Mouse (Mus musculus): ENCODE results near the gene Ccdc34.

The Ccdc34 gene

DNA sequence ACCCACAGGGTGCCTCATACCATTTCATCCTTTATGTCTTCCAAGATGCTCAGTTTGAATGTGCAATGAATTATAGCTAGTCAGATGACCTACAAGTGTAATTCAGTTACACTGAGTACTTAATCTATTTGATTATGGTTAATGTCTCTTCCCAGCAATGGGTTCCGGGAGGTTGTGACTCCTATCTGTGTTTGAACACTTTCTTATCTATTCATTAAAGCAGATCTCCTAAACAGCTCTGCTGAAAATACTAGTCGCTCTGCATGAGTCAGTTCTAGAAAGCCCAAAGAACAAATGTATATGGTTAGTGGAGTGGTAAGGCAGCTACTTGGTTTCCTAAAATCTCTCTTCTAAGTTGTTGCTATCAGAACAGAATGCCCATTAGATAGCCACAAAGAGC, 22.6 kb upstream of the Ccdc34 start:
- DNase-seq (ENCODE audit: low read depth, low spot score), result no peak

GRCm38 (mm10) chr2:109996411-109996810, 21.2 kb upstream of the Ccdc34 start:
- no peak for DNase-seq (ENCODE audit: low read depth, low spot score)

- no peak for DNase-seq (ENCODE audit: low read depth, low spot score)
Measured at GRCm38 (mm10) chr2:110004668-110005067, 12.9 kb upstream of the Ccdc34 start.

GRCm38 (mm10) chr2:110005164-110005563, 12.5 kb upstream of the Ccdc34 start:
- no peak for DNase-seq (ENCODE audit: low read depth, low spot score)

- no peak for DNase-seq (ENCODE audit: low read depth, low spot score)
Measured at GRCm38 (mm10) chr2:110005596-110006239, 11.9 kb upstream of the Ccdc34 start.

DNA sequence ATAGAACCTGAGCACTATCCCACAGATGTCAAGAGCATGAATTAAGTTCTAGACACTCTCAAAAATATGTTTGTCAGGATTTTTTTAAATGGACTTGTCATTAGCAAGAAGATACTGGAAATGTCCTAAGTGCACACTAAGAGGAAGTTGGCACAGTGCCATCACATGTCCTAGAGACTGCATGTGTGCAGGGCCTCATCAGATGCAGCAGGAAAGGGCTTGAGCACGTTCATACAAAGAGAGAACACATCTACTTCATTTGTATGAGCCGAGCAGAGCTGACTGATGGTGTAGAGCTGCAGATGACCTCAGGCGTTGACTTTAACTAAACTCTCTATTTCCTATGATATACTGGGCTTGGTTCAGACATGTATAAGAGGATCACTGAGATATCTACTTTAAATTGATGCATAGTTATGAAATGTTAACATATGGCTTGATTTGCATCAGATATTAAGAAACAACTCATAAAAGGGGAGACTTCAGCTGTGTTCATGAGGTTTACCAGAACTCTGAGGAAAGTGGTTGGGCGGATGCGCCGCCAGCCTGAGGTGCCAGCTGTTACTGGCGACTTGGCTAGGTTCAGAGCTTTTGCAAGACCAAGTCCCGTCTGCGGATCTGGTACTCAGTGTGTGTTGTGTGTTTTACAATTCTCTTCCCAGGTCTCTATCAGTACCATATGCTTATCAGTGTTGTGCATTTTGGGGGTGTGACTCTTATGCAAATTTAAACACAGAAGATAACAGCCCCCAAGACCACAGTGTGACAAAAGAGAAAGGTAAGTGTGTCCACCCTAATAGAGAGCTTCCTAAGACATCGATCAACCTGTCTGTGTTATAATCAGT, 10.0 kb upstream of the Ccdc34 start:
- no peak for DNase-seq (ENCODE audit: low read depth, low spot score)

DNA sequence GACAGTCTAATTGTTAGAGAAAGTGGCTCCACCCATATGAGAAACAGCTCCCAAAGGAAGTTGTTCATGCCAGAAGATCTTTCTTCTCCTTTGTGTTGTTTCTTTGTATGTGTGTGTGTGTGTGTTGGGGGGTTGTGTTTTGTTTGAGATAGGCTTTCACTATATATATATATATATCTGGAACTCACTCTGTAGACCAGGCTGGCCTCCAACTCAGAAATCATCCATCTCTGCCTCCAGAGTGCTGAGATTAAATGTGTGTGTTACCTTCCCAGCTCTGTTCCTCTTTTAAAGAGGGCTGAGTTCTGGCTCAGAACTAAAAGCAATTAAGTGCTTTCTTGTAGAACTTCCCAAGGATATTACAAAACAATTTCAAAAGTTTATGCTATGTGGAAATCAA, 8.2 kb upstream of the Ccdc34 start:
- no peak for DNase-seq (ENCODE audit: low read depth, low spot score)

DNA sequence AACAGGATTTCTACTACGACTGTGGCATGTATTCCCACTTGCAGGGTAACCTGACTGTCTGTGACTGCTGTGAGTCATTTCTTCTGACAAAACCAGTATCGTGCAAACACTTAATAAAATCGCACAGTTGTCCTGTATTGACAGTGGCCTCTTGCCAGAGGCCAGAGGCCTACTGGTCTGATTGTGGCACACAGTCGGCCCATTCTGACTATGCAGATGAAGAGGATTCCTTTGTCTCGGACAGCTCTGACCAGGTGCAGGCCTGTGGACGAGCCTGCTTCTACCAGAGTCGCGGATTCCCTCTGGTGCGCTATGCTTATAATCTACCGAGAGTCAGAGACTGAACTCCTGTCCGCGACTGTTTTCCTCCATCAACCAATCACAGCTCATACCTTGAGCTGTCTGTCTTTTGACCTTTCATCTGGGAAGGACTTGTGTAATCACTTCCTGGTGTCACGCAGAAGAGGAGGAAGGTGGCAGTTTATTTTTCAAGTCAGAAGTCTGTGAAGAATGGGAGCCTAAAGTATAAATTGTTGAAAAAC, 5.4 kb upstream of the Ccdc34 start:
- no peak for DNase-seq (ENCODE audit: low read depth, low spot score)

- no peak for DNase-seq (ENCODE audit: low read depth, low spot score)
Measured at GRCm38 (mm10) chr2:110017087-110017486, 530 bp upstream of the Ccdc34 start.

GRCm38 (mm10) chr2:110019656-110020055, 2.0 kb downstream of the Ccdc34 start:
- DNase-seq (ENCODE audit: low read depth, low spot score), result no peak

DNA sequence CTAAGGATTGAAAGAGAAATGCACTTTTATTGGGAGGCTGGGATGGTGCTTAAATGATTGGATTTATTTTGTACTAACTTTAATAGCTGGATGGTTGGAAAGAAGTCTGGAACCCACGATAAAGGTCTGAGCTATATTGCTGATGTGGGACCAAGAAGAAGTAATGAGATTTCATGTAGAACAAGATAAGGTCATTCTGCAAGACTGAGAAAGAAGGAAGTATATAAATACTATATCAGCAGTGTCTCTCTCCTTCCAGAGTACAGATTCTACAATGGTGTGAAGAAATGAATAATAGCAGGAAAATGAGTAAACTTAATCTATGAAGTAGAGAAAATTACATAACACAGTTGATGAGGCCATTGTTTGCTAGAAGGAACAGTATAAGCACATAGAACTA, 2.8 kb downstream of the Ccdc34 start:
- no peak for DNase-seq (ENCODE audit: low read depth, low spot score)

GRCm38 (mm10) chr2:110036265-110036664, 18.6 kb downstream of the Ccdc34 start:
- DNase-seq (ENCODE audit: low read depth, low spot score), result no peak

GRCm38 (mm10) chr2:110036665-110037064, 19.0 kb downstream of the Ccdc34 start:
- DNase-seq (ENCODE audit: low read depth, low spot score), result no peak

DNA sequence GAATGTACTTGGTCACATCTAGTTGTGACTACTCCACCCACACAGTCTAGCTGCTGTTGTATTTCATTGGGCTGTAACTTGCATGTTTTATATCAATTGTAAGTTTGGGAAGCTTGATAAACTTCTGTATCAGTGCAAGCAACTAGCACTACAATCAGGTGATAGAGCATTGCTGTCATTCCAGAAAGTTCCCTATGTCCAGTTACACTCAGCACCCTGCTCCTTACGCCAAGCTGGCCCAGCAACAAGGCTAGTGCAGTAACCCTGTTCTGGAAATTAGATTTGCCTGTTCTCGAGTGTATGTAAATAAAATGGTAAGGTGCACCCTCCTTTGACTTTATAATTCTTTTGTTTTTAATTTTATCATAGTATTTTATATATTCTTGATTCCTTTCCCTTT, 19.6 kb downstream of the Ccdc34 start:
- DNase-seq (ENCODE audit: low read depth, low spot score), result no peak

- DNase-seq (ENCODE audit: low read depth, low spot score), result no peak
Measured at GRCm38 (mm10) chr2:110038341-110038740, 20.7 kb downstream of the Ccdc34 start.

DNA sequence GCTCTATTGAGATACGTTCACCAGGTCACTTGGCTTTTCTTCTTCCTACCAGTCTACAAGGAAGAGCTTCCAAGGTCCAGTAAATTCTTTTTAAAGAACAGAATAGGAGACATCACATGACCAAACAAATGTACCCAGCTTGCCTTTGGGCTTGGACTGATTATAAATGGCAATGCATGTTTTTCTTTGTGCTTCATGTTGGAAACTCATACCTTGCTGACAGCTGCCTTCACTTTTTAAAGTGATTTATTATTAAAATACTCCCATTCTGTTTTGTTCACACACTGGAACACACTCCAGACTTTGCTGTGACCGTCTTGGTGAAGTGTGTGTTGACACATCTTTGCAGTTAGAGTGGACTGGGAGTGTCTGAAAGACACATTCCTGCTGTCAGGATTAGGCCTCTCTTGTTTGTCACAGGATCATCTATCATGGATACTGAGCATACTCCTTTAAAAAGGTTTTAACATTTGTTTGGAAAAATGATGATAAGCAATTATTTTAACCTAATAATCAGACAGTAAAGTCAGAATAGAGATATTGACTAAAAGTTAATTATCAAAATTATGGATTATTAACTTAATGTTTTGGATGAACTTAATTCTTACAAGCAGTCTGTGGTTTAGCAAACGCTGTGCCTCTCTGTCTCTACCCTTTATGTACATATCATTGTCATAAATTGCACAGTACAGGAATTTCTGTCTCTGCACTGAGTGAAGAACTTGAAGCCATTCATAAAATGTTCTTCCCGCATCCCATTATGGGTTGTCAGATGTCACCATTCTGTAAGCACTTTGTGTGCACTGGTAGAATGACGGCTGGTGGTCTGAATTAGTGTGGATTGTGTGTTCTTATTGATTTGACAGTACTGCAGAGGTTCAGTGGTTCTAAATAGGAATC, 25.5 kb downstream of the Ccdc34 start:
- no peak for DNase-seq (ENCODE audit: low read depth, low spot score)

DNA sequence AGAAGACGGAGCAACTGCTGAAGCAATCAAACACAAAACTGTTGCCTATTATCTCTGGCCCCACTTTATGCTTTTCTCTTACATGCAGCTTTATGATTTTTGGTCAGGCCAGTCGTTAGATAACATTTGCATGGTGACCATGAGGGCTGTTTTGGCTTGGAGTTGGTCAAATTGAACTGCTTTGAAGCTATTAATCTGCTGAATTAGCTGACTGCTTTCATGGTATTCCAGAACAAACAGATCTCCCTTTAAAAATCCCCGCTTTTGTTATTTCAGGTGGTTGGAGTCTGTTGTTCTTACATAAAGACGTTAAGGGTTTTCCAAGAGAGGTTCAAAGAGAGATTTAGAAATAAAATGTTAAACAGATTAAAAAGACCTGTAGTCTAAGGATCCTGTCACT, 40.8 kb downstream of the Ccdc34 start:
- DNase-seq (ENCODE audit: low read depth, low spot score), result no peak

- DNase-seq (ENCODE audit: low read depth, low spot score), result no peak
Measured at GRCm38 (mm10) chr2:110063131-110063530, 45.5 kb downstream of the Ccdc34 start.

GRCm38 (mm10) chr2:110068916-110069315, 51.3 kb downstream of the Ccdc34 start:
- no peak for DNase-seq (ENCODE audit: low read depth, low spot score)

- DNase-seq (ENCODE audit: low read depth, low spot score), result no peak
Measured at GRCm38 (mm10) chr2:110073023-110073422, 55.4 kb downstream of the Ccdc34 start.

GRCm38 (mm10) chr2:110074646-110075452, 57.2 kb downstream of the Ccdc34 start:
- no peak for DNase-seq (ENCODE audit: low read depth, low spot score)

Data from brain, embryonic 18.5 days (tissue).